Mouse (Mus musculus): Measurements from ENCODE around the gene Tst. TPM values are rescaled to one million over a fixed set of nuclear protein-coding genes. Genes with fewer than 3 reads are reported as not detected.

Gene Tst
- polyA plus RNA-seq, 1 experiment from 2014 or later: 7.0 TPM

DNA sequence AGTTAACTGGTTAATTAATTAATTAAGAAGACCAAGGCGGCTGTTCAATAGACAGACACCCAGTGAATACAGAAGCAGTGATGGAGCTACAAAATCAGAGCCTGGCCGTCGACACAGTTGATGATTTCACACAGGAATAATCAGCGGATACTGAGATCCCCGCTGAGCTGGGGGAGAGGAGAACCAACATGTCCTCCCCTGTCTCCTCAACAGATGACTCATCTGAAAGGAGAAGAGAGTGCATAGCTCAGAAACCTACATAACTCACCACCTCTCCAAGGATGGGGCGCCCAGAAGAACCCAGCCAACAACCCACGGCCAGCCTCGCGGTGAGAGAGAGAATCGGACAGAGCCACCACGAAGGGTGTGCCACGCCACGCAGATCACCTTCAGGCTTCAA, 14.7 kb upstream of the Tst start:
- H3K4me3 ChIP-seq (ENCODE audit: inconsistent target): no peak overlapping the region
- no peaks in the 10 kb centered on the region for H3K79me2 ChIP-seq (ENCODE audit: inconsistent target)
- H3K36me3 ChIP-seq (ENCODE audit: inconsistent target): no peaks in the 10 kb centered on the region
- H3K27ac ChIP-seq: no peak overlapping the region
- WGBS (ENCODE audit: missing documents): 76% methylated on average over 13 of the region's 13 CpGs

DNA sequence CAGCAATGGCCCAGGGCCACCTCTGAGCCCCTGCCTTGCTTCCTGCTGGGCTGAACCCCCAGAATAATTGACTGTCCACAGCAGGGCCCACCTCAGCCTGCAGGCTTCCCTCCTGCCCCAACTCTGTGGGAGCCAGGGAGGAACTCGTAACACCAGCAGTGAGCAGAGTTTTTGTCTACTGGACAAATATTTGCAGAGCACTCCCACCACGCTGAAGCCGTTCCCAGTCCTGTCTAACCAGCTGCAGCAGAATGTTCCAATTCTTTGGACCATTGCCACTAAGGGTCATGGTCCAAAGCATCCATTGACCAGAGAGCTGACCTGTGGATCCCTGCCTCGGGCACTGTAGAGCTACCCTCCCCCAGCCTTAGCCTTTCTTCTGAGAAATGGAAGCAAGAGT, 11.2 kb upstream of the Tst start:
- H3K4me3 ChIP-seq (ENCODE audit: inconsistent target): no peak overlapping the region
- no peak overlapping the region for H3K27ac ChIP-seq
- H3K79me2 ChIP-seq (ENCODE audit: inconsistent target): no peaks in the 10 kb centered on the region
- WGBS (ENCODE audit: missing documents): 94% methylated on average over 4 of the region's 4 CpGs
- H3K36me3 ChIP-seq (ENCODE audit: inconsistent target): no peaks in the 10 kb centered on the region

DNA sequence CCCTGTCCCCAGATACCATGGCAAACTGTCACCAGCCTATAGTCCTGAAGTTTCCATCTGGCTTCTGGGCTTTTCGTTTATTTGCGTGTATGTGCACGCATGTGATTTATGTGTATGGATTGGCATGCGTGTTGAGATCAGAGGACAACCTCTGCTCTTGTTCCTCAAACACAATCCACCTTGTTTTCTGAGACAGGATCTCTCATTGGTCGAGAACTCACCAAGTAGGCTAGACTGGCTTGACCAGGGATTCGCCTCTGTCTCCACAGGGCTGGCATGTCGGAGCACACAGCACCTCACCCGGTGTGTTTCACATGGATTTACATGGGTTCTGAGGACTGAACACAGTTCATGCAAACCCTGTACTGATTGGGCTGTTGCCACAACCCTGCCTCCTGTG, 8.4 kb upstream of the Tst start:
- no peaks in the 10 kb centered on the region for H3K36me3 ChIP-seq (ENCODE audit: inconsistent target)
- no peak overlapping the region for H3K27ac ChIP-seq
- WGBS (ENCODE audit: missing documents): 97% methylated on average over 7 of the region's 8 CpGs
- no peak overlapping the region for H3K4me3 ChIP-seq (ENCODE audit: inconsistent target)
- no peaks in the 10 kb centered on the region for H3K79me2 ChIP-seq (ENCODE audit: inconsistent target)

DNA sequence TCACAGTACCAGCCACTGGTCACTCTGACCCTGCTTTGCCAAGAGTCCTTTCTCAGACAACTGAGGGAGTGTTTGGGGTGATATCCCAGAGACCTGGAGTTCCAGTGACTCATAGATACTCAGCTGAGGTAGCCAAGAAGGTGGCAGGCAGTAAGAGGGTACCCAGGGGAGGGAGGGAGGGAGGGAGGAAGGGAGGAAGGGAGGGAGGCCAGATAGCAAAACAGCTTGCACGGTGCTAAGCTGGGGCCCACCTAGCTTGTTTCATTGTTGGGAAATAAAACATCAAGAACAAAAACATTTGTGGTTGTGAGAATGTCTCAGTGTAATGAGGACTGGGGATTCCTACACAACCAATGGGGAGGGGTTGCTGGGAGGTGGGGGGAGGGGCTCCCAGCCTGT, 8.0 kb upstream of the Tst start:
- Histone ChIP-seq H3K27ac (no peak overlapping the region), H3K79me2 (ENCODE audit: inconsistent target) (no peaks in the 10 kb centered on the region), H3K36me3 (ENCODE audit: inconsistent target) (no peaks in the 10 kb centered on the region), H3K4me3 (ENCODE audit: inconsistent target) (no peak overlapping the region)
- WGBS (ENCODE audit: missing documents): 80% methylated on average over 1 of the region's 1 CpGs

DNA sequence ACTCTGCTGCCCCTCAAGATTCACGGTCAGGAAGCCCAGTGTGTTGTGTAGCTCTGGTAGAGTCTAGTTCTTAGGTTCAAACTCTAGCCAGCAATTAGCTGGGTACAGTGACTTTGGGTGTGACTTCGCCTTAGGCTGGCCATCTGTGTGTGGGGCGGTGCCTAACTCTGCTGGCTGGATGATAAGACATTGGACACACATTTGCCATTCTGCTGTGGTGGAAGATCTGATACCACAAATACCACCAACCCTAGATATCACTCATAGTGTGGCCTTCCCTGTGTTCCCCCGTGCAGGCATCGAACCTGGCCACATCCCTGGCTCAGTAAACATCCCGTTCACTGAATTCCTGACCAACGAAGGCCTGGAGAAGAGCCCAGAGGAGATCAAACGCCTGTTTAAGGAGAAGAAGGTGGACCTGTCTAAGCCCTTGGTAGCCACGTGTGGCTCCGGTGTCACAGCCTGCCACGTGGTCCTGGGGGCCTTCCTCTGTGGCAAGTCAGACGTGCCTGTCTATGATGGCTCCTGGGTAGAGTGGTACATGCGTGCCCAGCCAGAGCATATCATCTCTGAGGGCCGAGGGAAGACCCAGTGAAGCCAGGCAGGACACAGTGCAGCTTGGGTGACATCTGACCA, 7.5 kb upstream of the Tst start:
- H3K36me3 ChIP-seq (ENCODE audit: inconsistent target): no peaks in the 10 kb centered on the region
- no peak overlapping the region for H3K27ac ChIP-seq
- H3K79me2 ChIP-seq (ENCODE audit: inconsistent target): no peaks in the 10 kb centered on the region
- WGBS (ENCODE audit: missing documents): 92% methylated on average over 14 of the region's 14 CpGs
- no peak overlapping the region for H3K4me3 ChIP-seq (ENCODE audit: inconsistent target)

DNA sequence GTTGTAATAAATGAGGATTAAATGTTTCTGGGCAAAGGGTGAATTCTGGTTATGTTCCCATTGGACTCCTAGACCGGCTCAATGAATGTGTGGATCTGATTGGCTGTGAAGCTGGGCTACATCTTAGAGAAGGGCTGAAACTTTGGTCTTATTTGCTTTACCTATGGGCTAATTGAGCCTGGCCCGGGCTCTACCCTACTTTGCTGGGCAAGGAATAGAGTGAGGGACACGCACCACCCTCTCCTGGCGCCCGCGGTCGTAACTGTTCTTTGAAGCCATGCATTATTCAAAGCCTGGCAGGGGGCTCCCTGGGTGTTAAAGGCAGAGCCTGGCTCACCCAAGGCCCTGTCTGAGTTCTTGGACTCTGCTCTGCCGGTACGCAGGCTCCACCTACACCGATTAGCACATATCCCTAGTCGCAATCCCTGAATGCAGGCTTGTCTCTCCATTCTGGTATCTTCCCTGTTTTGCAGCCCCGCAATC, 3.9 kb upstream of the Tst start:
- Histone ChIP-seq H3K27ac (no peak overlapping the region), H3K79me2 (ENCODE audit: inconsistent target) (no peaks in the 10 kb centered on the region)

DNA sequence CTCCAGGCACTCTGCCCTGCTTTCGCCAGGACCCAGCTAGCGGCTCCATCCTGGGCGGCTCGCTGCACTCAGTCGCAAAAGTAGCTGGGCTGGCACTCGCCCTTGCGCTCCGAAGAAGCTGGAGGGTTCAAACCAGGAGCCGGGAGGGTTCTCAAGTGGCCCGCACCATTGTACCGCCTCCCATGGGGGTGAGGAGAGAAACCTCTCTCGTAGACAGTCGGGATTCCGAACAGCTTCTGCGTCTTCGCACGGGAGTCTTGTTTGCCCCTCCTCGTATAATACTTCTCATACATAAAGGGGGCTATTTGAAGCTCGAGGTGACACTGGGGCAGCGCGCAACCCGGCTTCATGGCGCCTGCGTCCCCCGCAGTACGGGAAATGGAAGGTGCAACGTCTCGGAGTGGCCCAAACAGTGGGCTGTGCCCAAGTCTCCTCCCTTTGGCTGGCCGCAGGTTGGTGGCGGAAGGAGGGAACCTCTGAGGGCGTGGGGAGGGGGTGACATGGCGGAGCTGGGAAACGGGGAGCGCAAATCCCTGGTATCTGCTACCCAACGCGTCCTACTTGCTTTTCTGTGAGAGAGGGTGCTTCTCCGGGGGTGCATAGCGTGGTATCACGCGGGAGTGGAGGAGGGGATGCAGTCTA, 707 bp upstream of the Tst start, which contains the start of gene Mpst:
Gene Mpst, plus strand, starts transcription at position 124 of the 642 bp plus-strand sequence.
- H3K79me2 ChIP-seq (ENCODE audit: inconsistent target): no peaks in the 10 kb centered on the region
- WGBS (ENCODE audit: missing documents): under 1% methylated on average over 40 of the region's 40 CpGs
- H3K4me3 ChIP-seq (ENCODE audit: inconsistent target): peak within 1 kb of the TSS; percentile 84
- H3K27ac ChIP-seq: peak within 1 kb of the TSS; percentile 97
- no peaks in the 10 kb centered on the region for H3K36me3 ChIP-seq (ENCODE audit: inconsistent target)

More for the DNA sequence above, 3.9 kb upstream of the Tst start:
- no peak overlapping the region for H3K4me3 ChIP-seq (ENCODE audit: inconsistent target)
- 90% methylated on average over 12 of the region's 12 CpGs for WGBS (ENCODE audit: missing documents)
- no peaks in the 10 kb centered on the region for H3K36me3 ChIP-seq (ENCODE audit: inconsistent target)

DNA sequence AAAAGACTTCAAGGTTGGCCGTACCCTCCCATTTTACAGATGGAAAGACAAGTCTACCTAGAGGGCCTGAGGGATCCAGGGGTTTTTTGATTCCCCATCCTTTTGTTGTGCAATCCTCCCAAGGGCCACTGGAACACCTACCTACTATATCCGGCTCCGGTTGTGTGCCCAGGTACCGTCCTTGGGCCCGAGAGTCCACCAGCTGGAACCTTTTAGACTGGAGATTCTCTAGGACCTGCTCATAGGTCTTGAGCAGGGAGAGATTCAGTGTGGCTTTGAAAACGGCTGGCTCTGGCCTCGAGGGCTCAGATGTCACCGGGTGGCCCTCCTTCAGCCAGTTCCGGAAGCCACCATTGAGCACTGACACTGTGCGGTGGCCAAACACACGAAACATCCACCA, 609 bp downstream of the Tst start:
- no peak overlapping the region for H3K27ac ChIP-seq
- 57% methylated on average over 11 of the region's 11 CpGs for WGBS (ENCODE audit: missing documents)
- no peaks in the 10 kb centered on the region for H3K36me3 ChIP-seq (ENCODE audit: inconsistent target)
- H3K4me3 ChIP-seq (ENCODE audit: inconsistent target): no peak overlapping the region
- no peaks in the 10 kb centered on the region for H3K79me2 ChIP-seq (ENCODE audit: inconsistent target)

DNA sequence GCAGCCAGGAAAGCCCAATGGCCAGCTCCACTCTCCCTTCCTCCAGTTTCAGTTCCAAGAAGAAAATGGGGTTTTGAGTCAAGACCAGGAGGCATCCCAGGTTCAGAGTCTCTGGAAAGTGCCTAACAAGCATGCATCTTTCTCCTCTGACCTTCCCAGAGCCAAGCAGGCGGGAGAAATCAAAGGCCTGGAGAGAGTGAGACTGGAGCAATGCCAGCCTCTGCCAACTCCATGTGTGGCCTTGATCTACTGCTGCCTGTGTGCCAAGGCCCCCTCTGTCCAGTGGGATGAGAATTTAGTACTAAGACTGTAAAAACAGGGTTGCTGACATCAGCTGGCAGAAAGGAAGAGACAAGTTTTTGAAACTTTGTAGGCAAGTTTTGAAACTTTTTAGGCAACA, 1.8 kb downstream of the Tst start:
- Histone ChIP-seq H3K79me2 (ENCODE audit: inconsistent target) (no peaks in the 10 kb centered on the region), H3K27ac (no peak overlapping the region), H3K36me3 (ENCODE audit: inconsistent target) (no peaks in the 10 kb centered on the region), H3K4me3 (ENCODE audit: inconsistent target) (no peak overlapping the region)
- 85% methylated on average over 1 of the region's 1 CpGs for WGBS (ENCODE audit: missing documents)

DNA sequence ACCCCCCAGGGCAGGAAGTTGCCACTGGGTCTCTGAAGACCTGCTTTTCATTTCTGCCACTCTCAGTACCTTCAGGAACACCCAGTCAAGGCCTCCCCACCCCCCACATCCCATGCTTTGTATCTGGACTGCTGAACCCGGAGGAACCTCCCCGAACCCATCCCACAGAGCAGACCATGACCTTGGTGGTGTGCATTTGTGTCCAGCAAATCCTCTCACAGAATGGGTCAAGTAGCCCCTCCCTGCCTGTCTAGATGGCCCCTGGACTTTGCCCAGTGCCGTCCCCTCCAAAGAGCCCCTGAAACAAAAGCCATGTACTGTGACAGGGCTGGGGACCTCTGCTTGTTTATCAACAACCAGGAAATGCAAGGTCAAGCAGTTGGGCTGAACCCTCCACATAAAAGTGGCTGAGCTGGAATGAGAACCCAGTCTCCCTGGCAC, 2.4 kb downstream of the Tst start:
- WGBS (ENCODE audit: missing documents): 96% methylated on average over 3 of the region's 3 CpGs
- H3K27ac ChIP-seq: no peak overlapping the region
- no peak overlapping the region for H3K4me3 ChIP-seq (ENCODE audit: inconsistent target)

DNA sequence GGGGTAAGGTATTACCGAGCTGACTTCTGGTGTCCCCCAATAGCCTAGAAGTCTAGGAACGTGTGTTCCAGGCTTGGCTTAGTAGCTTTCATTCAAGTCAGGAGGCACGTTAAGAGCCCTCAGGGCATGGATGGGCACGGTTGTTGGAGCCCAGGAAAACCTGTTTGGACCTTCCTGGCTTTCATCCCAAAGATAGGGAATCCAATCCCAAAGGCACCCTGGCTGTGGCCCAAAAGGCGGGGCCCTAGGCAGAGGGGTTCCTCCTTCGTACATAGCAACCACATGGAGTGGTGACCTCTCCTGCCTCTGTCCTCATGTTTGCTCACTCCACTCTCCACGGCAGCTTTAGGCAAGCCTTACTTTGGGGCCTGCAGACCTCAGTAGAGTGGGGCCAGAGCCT, 3.3 kb downstream of the Tst start:
- Histone ChIP-seq H3K36me3 (ENCODE audit: inconsistent target) (no peaks in the 10 kb centered on the region), H3K4me3 (ENCODE audit: inconsistent target) (no peak overlapping the region), H3K79me2 (ENCODE audit: inconsistent target) (no peaks in the 10 kb centered on the region), H3K27ac (peak overlapping the region; percentile 46; the same call in 1 of the 2 replicates)
- WGBS (ENCODE audit: missing documents): 87% methylated on average over 7 of the region's 7 CpGs

More for the DNA sequence above, 2.4 kb downstream of the Tst start:
- no peaks in the 10 kb centered on the region for H3K79me2 ChIP-seq (ENCODE audit: inconsistent target)
- no peaks in the 10 kb centered on the region for H3K36me3 ChIP-seq (ENCODE audit: inconsistent target)

DNA sequence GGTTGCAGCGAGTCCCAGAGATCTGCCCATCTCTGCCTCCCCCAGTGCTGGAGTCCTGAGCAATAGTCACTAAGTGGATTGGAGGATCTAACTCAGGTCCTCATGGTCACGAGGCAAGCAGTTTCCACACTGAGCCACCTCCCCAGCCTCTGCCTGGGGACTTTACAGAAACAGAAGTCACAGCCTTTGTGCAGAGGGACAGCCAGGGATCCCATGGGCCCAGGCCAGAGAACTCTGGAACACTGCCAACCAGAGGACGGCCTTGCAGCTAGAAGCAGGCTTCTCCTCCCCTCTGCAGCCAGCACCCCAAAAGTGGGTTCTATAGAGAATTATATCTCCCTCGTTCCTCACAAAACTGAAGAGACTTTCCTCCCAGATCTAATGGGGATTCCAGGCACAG, 3.8 kb downstream of the Tst start:
- Histone ChIP-seq H3K4me3 (ENCODE audit: inconsistent target) (no peak overlapping the region), H3K79me2 (ENCODE audit: inconsistent target) (no peaks in the 10 kb centered on the region), H3K36me3 (ENCODE audit: inconsistent target) (no peaks in the 10 kb centered on the region), H3K27ac (peak overlapping the region; percentile 46)
- WGBS (ENCODE audit: missing documents): 40% methylated on average over 4 of the region's 4 CpGs

DNA sequence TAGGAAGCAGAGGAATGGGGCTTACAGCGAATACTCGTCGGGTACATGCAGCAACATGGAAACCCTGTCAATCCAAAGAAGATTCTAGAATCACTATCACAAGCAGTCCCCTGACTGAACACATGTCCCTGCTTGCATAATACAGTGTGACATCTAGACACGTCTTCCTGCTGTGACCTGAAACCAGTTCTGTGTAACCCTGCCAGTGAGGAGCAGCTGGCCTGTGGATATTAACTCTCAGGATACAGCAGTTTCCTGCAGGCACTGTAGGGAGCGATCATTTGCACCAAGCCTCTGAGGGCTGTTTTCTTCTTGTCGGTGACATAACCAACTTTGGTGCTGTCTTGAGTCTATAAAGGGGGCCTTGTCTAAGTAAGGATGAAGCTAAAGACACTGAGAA, 4.4 kb downstream of the Tst start:
- no peak overlapping the region for H3K4me3 ChIP-seq (ENCODE audit: inconsistent target)
- H3K79me2 ChIP-seq (ENCODE audit: inconsistent target): no peaks in the 10 kb centered on the region
- peak overlapping the region; percentile 46 for H3K27ac ChIP-seq
- no peaks in the 10 kb centered on the region for H3K36me3 ChIP-seq (ENCODE audit: inconsistent target)
- WGBS (ENCODE audit: missing documents): 46% methylated on average over 6 of the region's 6 CpGs

DNA sequence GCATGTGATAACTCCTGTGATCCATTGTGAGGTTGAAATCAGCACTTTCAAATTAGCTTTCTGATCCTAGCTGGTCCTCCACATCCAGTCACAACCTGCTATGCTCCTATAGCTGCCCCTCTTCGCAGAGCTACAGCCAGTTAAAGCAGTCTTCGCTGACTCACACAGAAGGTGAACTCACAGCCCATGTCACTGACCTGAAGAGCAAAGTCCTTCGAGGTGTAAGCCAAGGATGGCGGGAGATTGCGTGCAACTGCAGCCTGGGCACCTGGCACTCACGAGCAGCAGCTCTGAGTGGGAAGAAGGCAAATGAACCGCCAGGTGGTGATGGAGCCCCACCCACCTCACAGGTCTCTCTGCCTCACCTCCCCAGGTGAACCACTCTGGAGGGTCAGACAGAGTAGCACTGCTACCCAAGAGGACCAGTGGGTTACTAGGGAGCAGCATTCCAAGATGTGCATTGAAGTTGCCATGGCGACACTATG, 10.2 kb downstream of the Tst start, which contains the start of gene Tex33:
Gene Tex33, minus strand, starts transcription at position 435 of the 485 bp plus-strand sequence.
- no peaks in the 10 kb centered on the region for H3K36me3 ChIP-seq (ENCODE audit: inconsistent target)
- no peak within 1 kb of the TSS for H3K4me3 ChIP-seq (ENCODE audit: inconsistent target)
- WGBS (ENCODE audit: missing documents): 93% methylated on average over 8 of the region's 8 CpGs
- H3K79me2 ChIP-seq (ENCODE audit: inconsistent target): no peaks in the 10 kb centered on the region
- no peak within 1 kb of the TSS for H3K27ac ChIP-seq

DNA sequence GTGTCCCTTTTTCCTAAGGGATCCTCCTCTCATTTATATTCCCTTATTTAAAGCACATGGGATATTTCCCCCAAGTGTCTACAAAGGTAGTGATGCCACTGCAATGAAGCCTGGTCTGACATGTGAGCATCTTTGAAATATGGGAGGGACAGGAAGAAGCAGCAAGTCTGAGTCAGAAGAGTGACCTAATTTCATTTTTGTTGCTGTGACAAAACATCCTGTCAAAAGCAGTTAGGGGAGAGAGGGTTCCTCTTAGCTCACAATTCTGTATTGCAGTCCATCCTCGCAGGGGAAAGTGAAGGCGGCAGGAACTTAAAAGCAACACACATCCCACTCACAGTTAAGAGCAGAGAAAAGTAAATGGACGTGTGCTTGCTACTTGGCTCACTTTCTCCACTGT, 14.9 kb downstream of the Tst start:
- no peak overlapping the region for H3K4me3 ChIP-seq (ENCODE audit: inconsistent target)

More for the DNA sequence above, 14.9 kb downstream of the Tst start:
- H3K79me2 ChIP-seq (ENCODE audit: inconsistent target): no peaks in the 10 kb centered on the region
- H3K36me3 ChIP-seq (ENCODE audit: inconsistent target): no peaks in the 10 kb centered on the region
- WGBS (ENCODE audit: missing documents): 70% methylated on average over 3 of the region's 3 CpGs
- no peak overlapping the region for H3K27ac ChIP-seq

Data from macrophage (primary cell).